Comparison of ENCODE assay signal across 9 mouse cellular contexts in the genomic region with DNA sequence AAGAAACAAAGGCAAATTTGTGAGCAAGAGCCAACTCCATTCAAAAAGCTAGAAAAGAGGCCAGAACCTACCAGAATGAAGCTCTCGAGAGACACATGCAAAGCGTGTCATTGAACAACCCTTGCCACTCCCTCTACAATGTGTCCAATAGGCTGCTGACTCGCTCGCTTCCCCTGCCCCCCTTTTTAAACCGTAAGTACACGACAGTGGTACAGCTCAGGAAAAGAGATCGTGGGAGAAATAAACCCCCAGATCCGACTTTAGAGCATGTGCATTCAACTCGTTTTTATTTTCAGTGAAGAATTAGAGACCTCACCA.
DNase-seq lines count a peak whose midpoint lies in the region; ATAC-seq and TF ChIP-seq lines count a peak whose summit lies in the region.
"Had no signal": no experiment of that assay in that cellular context is flagged by ENCODE, and none has a peak within 500 bp of the region (broad histone marks: within the 10 kb centered on the region; RNA-seq: fewer than 3 reads in every experiment).

No protein-coding gene starts in this region.

- no peak for DNase-seq in adrenal gland, postnatal 36 days
- DNase-seq in gastrocnemius, adult 18-20 months (ENCODE audit: low spot score) = no peak
- DNase-seq: gastrocnemius, postnatal 36 days had no signal

- no peak overlapping the region for H3K4me3 ChIP-seq in kidney, embryonic 15.5 days (replicated peaks)
- H3K4me3 ChIP-seq in kidney, embryonic 14.5 days (ENCODE audit: low read length) = no peak overlapping the region
- no peak overlapping the region for H3K4me3 ChIP-seq in embryonic facial prominence, embryonic 13.5 days
- H3K4me3 ChIP-seq in intestine, postnatal 0 days (ENCODE audit: low read depth, low read length) = no peak overlapping the region
- H3K4me3 ChIP-seq in neural tube, embryonic 13.5 days = peak overlapping the region; percentile 23

- peak overlapping the region; percentile 23; the same call in 1 of the 2 replicates for H3K4me2 ChIP-seq in kidney, embryonic 15.5 days
- H3K4me2 ChIP-seq in kidney, embryonic 14.5 days (replicated peaks; ENCODE audit: low read depth, low read length) = no peak overlapping the region; the same call in 1 of the 2 replicates
- peak overlapping the region; percentile 46 for H3K4me2 ChIP-seq in embryonic facial prominence, embryonic 13.5 days
- 0 out of 2 replicates have a peak overlapping the region, but pooled peaks have one; percentile 24 for H3K4me2 ChIP-seq in intestine, postnatal 0 days (replicated peaks; ENCODE audit: low read depth)
- H3K4me2 ChIP-seq in neural tube, embryonic 13.5 days = peak overlapping the region; percentile 55

- H3K4me1 ChIP-seq in kidney, embryonic 15.5 days = no peaks in the 10 kb centered on the region
- H3K4me1 ChIP-seq in kidney, embryonic 14.5 days (ENCODE audit: control insufficient read depth, insufficient read depth, low read length) = no peaks in the 10 kb centered on the region
- H3K4me1 ChIP-seq in embryonic facial prominence, embryonic 13.5 days = 0 out of 2 replicates have a peak, but pooled peaks cover 5% of the 10 kb centered on the region
- H3K4me1 ChIP-seq in intestine, postnatal 0 days (replicated peaks; ENCODE audit: control insufficient read depth, insufficient read depth, low read length) = no peaks in the 10 kb centered on the region
- H3K4me1 ChIP-seq in neural tube, embryonic 13.5 days (replicated peaks) = peaks cover 15% of the 10 kb centered on the region

- WGBS in kidney, embryonic 15.5 days = 69% methylated on average over 9 of the region's 9 CpGs
- 60% methylated on average over 9 of the region's 9 CpGs for WGBS in kidney, embryonic 14.5 days
- 48% methylated on average over 9 of the region's 9 CpGs for WGBS in embryonic facial prominence, embryonic 13.5 days
- 50% methylated on average over 9 of the region's 9 CpGs for WGBS in intestine, postnatal 0 days
- 12% methylated on average over 9 of the region's 9 CpGs for WGBS in neural tube, embryonic 13.5 days

- no peak for TF ChIP-seq CTCF in intestine, postnatal 0 days (IDR thresholded peaks at IDR 0.05; ENCODE audit: low read depth)

- no peak overlapping the region for H3K9ac ChIP-seq in kidney, embryonic 15.5 days
- H3K9ac ChIP-seq in kidney, embryonic 14.5 days (ENCODE audit: low read depth, low read length) = no peak overlapping the region
- no peak overlapping the region for H3K9ac ChIP-seq in embryonic facial prominence, embryonic 13.5 days
- H3K9ac ChIP-seq in intestine, postnatal 0 days (ENCODE audit: low read depth, low read length) = no peak overlapping the region
- peak overlapping the region; percentile 38; the same call in 1 of the 2 replicates for H3K9ac ChIP-seq in neural tube, embryonic 13.5 days

- H3K36me3 ChIP-seq in kidney, embryonic 15.5 days = no peaks in the 10 kb centered on the region
- H3K36me3 ChIP-seq in kidney, embryonic 14.5 days (ENCODE audit: control insufficient read depth, insufficient read depth, low read length) = no peaks in the 10 kb centered on the region
- H3K36me3 ChIP-seq in embryonic facial prominence, embryonic 13.5 days = no peaks in the 10 kb centered on the region
- H3K36me3 ChIP-seq in intestine, postnatal 0 days (ENCODE audit: control insufficient read depth, insufficient read depth) = no peaks in the 10 kb centered on the region
- no peaks in the 10 kb centered on the region for H3K36me3 ChIP-seq in neural tube, embryonic 13.5 days

- H3K27me3 ChIP-seq in kidney, embryonic 15.5 days = no peaks in the 10 kb centered on the region
- no peaks in the 10 kb centered on the region for H3K27me3 ChIP-seq in kidney, embryonic 14.5 days (ENCODE audit: control insufficient read depth, insufficient read depth, low read length)
- no peaks in the 10 kb centered on the region for H3K27me3 ChIP-seq in embryonic facial prominence, embryonic 13.5 days
- no peaks in the 10 kb centered on the region for H3K27me3 ChIP-seq in intestine, postnatal 0 days (replicated peaks; ENCODE audit: control insufficient read depth, insufficient read depth, low read length)
- peaks cover 44% of the 10 kb centered on the region for H3K27me3 ChIP-seq in neural tube, embryonic 13.5 days

- no peak overlapping the region for H3K27ac ChIP-seq in kidney, embryonic 15.5 days
- no peak overlapping the region for H3K27ac ChIP-seq in kidney, embryonic 14.5 days (ENCODE audit: low read depth, low read length)
- peak overlapping the region; percentile 49; the same call in 1 of the 2 replicates for H3K27ac ChIP-seq in embryonic facial prominence, embryonic 13.5 days
- H3K27ac ChIP-seq in intestine, postnatal 0 days (ENCODE audit: low read depth, low read length) = no peak overlapping the region
- H3K27ac ChIP-seq in neural tube, embryonic 13.5 days (replicated peaks) = peak overlapping the region; percentile 50; the same call in 1 of the 2 replicates

- H3K9me3 ChIP-seq in kidney, embryonic 15.5 days (replicated peaks) = no peaks in the 10 kb centered on the region
- H3K9me3 ChIP-seq in kidney, embryonic 14.5 days (ENCODE audit: control insufficient read depth, low read length) = no peaks in the 10 kb centered on the region
- no peaks in the 10 kb centered on the region for H3K9me3 ChIP-seq in embryonic facial prominence, embryonic 13.5 days
- no peaks in the 10 kb centered on the region for H3K9me3 ChIP-seq in intestine, postnatal 0 days (ENCODE audit: control insufficient read depth)
- H3K9me3 ChIP-seq in neural tube, embryonic 13.5 days = no peaks in the 10 kb centered on the region

- ATAC-seq in kidney, embryonic 15.5 days (replicated peaks; ENCODE audit: low FRiP score) = no peak
- no peak for ATAC-seq in kidney, embryonic 14.5 days (ENCODE audit: low FRiP score, low TSS enrichment)
- no peak for ATAC-seq in embryonic facial prominence, embryonic 13.5 days (ENCODE audit: insufficient number of reproducible peaks, insufficient read depth, low FRiP score, low TSS enrichment, low read depth)
- no peak for ATAC-seq in intestine, postnatal 0 days
- ATAC-seq in neural tube, embryonic 13.5 days (ENCODE audit: low read depth) = peak; percentile 94
- no peak for ATAC-seq in inflammation-experienced regulatory T-cells, adult 6 months

Comparison
In these comparisons a context has a peak if more than half of its experiments do, and no peak if none do; other contexts are left out.
1. H3K27ac ChIP-seq: peak in embryonic facial prominence, embryonic 13.5 days (single experiment) and neural tube, embryonic 13.5 days (single experiment); none in kidney, embryonic 15.5 days (single experiment), kidney, embryonic 14.5 days (single experiment) and intestine, postnatal 0 days (single experiment).